Mouse (Mus musculus) cerebellum, adult 9-10 months (tissue): ENCODE data around the gene Ptbp1.
"Not testable (repeated sequence)": the region's sequence is repeated elsewhere in the genome, so short reads cannot be mapped to it uniquely, and the experiment has no call there.

Source experiments
- DNase-seq: peaks from one replicate; pipeline ENCODE4 v3.0.0; 2022

Gene Ptbp1

GRCm38 (mm10) chr10:79884938-79885337, 30.7 kb downstream of the Ptbp1 start:
- DNase-seq: not testable (repeated sequence)

- no peak for DNase-seq
These were observed 31.8 kb downstream of the Ptbp1 start, which contains the start of gene Elane for GRCm38 (mm10) chr10:79886054-79886453. Gene Elane, plus strand, starts transcription at chr10:79886247.

DNA sequence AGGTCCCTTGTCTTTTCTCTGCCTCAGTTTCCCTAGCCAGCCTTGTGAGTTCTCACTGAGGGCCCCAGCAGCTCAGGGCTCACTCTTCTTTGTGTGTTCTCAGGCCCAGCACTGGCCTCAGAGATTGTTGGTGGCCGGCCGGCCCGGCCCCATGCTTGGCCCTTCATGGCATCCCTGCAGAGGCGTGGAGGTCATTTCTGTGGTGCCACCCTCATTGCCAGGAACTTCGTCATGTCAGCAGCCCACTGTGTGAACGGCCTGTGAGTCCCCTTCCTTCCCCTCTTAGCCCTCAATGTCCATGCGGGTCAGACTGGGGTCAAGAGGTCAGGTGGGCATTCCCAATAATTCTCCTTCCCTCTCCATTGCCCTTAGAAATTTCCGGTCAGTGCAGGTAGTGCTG, 32.4 kb downstream of the Ptbp1 start:
- DNase-seq: no peak

DNA sequence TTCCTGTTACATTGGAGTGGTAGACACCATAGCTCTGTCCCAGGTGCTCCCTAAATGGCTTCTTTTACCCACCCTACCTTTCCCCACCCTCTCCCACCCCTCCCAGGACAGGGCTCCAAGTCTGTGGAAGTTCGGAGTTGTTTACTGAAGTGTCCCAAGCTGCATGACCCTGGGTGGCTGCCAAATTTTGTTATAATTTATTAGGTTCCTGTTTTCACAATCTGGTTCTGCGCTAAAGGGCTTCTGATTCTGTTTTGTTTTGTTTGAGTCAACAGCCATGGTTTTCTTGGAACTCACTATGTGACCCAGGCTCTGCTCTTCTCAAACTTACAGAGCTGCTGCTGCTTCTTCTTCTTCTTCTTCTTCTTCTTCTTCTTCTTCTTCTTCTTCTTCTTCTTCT, 35.2 kb downstream of the Ptbp1 start:
- DNase-seq: no peak

- no peak for DNase-seq
These were observed 36.4 kb downstream of the Ptbp1 start, which contains the start of gene Cfd for GRCm38 (mm10) chr10:79890670-79891069. Gene Cfd, plus strand, starts transcription at chr10:79890853.

- peak; percentile 89 for DNase-seq
These were observed 38.4 kb downstream of the Ptbp1 start for GRCm38 (mm10) chr10:79892451-79893118.

DNA sequence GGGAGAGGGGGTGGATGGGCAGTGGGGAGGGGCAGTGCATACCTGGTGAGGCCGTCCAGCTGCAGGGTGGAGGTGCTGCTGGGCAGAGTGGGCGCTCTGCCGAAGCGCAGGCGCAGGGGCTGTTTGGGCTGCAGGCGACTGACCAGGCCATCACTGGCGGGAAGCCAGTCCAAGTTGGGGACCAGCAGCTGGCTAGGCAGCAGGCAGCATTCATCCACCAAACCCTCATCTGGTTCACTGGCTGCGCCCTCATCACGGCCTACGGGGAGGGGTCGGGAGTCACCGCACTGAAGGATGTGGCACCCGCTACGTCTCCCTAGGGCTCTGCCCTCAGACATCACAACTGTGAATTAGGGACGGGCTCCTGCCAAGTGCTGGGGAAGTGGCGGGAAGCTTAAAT, 42.1 kb downstream of the Ptbp1 start:
- DNase-seq: no peak

DNA sequence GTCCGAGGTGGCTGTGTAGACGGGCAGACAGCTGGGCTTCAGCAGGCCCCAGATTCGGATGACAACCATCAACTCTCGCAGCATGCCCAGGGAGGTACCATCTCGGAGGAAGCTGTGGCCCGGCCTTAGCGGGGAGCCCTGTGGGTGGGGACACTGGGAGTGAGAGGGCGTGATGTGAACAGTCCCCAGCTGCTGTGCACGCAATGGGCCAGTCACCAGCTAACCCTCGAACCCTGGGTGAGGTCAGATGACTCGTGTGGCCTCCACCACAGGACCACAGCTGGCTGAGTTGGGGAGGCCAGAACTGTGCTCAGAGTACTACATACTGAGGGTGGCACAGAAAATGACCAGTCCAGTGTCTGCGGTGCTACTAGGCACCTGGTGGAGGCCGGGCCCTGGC, 42.6 kb downstream of the Ptbp1 start:
- no peak for DNase-seq

- no peak for DNase-seq
These were observed 43.4 kb downstream of the Ptbp1 start for GRCm38 (mm10) chr10:79897316-79898245.

GRCm38 (mm10) chr10:79900951-79901410, 46.8 kb downstream of the Ptbp1 start:
- no peak for DNase-seq

GRCm38 (mm10) chr10:79906712-79907111, 52.5 kb downstream of the Ptbp1 start:
- peak; percentile 61 for DNase-seq

DNA sequence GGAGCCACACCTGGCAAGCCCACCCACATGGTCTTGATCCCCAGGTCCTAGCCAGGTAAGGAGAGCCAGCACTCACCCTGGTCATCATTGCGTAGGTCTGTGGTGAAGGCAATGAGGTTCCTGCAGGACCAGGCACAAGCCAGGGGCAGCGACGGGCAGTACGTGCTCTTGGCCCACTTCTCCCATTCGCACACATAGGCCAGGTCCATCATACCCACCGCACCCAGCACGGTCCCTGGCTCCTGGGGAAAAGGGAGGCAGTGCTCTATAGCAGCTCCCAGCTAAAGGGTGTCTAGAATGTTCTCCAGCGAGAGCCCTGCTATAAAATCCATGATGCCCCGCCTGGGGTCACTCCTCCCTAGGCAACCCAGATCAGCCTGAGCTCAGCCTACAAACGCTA, 53.2 kb downstream of the Ptbp1 start:
- peak; percentile 64 for DNase-seq

- DNase-seq: peak; percentile 98
These were observed 54.2 kb downstream of the Ptbp1 start, which contains the start of gene Med16 for GRCm38 (mm10) chr10:79908167-79909091. Gene Med16, minus strand, starts transcription at chr10:79908923.

- no peak for DNase-seq
These were observed 55.1 kb downstream of the Ptbp1 start for GRCm38 (mm10) chr10:79909092-79909922.

- DNase-seq: no peak
These were observed 56.3 kb downstream of the Ptbp1 start, which contains the start of gene Gm26602 for GRCm38 (mm10) chr10:79910556-79910955. Gene Gm26602, plus strand, starts transcription at chr10:79910856.

- DNase-seq: no peak
These were observed 58.2 kb downstream of the Ptbp1 start for GRCm38 (mm10) chr10:79912412-79912811.
